Mouse (Mus musculus): ENCODE measurements around the gene E130308A19Rik. TPM values are rescaled to one million over a fixed set of nuclear protein-coding genes. Genes with fewer than 3 reads are reported as not detected.
A peak's percentile ranks its signal among the peaks of the same experiment; 100 is the strongest.

Gene E130308A19Rik
- polyA plus RNA-seq, 1 experiment: 3.9 TPM

GRCm38 (mm10) chr4:59739321-59739720, 113.3 kb downstream of the E130308A19Rik start:
- Histone ChIP-seq H3K27ac (ENCODE audit: insufficient read depth, low read depth, low read length) (no peak overlapping the region), H3K4me3 (ENCODE audit: insufficient read depth, low read length) (no peak overlapping the region), H3K4me1 (ENCODE audit: control insufficient read depth, insufficient read depth, low read length) (no peaks in the 10 kb centered on the region)
- TF ChIP-seq CTCF (IDR thresholded peaks at IDR 0.05; ENCODE audit: low read depth, low read length) (no peak), POLR2A (IDR thresholded peaks at IDR 0.05; ENCODE audit: borderline replicate concordance, low read depth, low read length) (no peak)

DNA sequence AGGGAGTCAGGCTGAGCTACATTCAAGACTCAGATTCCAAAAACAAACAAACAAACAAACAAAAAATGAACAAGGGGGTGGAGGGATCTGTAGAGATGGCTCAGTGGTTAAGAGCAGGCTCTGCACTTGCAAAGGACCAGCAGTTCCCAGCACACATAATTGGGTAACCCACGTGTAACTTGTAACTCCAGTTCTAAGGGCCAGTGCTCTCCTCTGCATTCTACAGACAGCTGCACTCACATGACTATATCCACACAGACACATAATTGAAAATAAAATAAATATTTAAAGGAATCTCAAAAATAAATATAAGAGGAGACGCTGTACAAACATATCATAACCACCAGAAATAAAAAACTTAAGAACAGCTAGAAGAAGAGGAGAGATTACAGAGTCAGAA, 113.9 kb downstream of the E130308A19Rik start:
- no peaks in the 10 kb centered on the region for H3K4me1 ChIP-seq (ENCODE audit: control insufficient read depth, insufficient read depth, low read length)
- no peak overlapping the region for H3K4me3 ChIP-seq (ENCODE audit: insufficient read depth, low read length)
- TF ChIP-seq POLR2A (IDR thresholded peaks at IDR 0.05; ENCODE audit: borderline replicate concordance, low read depth, low read length) (no peak), CTCF (IDR thresholded peaks at IDR 0.05; ENCODE audit: low read depth, low read length) (no peak)
- H3K27ac ChIP-seq (ENCODE audit: insufficient read depth, low read depth, low read length): no peak overlapping the region

- Histone ChIP-seq H3K4me1 (ENCODE audit: control insufficient read depth, insufficient read depth, low read length) (no peaks in the 10 kb centered on the region), H3K27ac (ENCODE audit: insufficient read depth, low read depth, low read length) (no peak overlapping the region), H3K4me3 (ENCODE audit: insufficient read depth, low read length) (no peak overlapping the region)
- TF ChIP-seq CTCF (IDR thresholded peaks at IDR 0.05; ENCODE audit: low read depth, low read length): no peak
- no peak for TF ChIP-seq POLR2A (IDR thresholded peaks at IDR 0.05; ENCODE audit: borderline replicate concordance, low read depth, low read length)
Measured at GRCm38 (mm10) chr4:59753491-59754140, 127.6 kb downstream of the E130308A19Rik start.

DNA sequence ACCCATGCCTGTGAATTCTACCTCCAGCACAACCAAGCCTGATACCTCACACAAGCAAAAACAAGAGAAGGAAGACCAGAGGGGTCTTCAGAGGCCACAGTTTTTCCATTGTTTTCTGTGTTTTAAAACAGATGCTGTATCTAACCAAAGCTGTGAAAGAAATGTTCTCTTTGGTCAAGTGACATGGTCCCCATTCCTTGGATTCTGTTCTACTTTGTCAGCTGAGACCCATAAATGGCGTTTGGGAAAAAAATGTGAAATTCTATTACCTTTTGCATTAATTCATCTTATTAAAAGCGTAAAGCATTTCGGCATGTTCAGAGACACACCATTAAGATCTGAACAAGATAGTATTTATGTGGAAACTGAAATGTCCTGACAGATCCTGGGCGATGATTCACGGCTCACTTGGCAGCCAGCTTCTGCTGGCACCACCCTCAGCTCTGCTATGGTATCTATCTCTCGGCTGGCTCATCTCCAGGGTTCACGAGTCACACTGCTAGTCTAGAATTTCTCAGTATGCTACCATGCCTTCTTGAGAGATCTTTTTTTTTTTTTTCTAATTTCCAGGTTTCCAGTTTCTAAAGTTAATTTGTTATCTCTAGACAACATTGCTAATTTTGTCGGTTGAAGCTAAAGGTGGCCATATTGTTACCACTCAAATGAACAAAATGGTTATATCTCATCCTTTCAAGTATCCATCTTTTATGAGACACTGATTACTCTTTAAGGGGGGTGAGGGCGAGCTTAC, 130.5 kb downstream of the E130308A19Rik start:
- no peak for TF ChIP-seq POLR2A (IDR thresholded peaks at IDR 0.05; ENCODE audit: borderline replicate concordance, low read depth, low read length)
- no peak for TF ChIP-seq CTCF (IDR thresholded peaks at IDR 0.05; ENCODE audit: low read depth, low read length)

DNA sequence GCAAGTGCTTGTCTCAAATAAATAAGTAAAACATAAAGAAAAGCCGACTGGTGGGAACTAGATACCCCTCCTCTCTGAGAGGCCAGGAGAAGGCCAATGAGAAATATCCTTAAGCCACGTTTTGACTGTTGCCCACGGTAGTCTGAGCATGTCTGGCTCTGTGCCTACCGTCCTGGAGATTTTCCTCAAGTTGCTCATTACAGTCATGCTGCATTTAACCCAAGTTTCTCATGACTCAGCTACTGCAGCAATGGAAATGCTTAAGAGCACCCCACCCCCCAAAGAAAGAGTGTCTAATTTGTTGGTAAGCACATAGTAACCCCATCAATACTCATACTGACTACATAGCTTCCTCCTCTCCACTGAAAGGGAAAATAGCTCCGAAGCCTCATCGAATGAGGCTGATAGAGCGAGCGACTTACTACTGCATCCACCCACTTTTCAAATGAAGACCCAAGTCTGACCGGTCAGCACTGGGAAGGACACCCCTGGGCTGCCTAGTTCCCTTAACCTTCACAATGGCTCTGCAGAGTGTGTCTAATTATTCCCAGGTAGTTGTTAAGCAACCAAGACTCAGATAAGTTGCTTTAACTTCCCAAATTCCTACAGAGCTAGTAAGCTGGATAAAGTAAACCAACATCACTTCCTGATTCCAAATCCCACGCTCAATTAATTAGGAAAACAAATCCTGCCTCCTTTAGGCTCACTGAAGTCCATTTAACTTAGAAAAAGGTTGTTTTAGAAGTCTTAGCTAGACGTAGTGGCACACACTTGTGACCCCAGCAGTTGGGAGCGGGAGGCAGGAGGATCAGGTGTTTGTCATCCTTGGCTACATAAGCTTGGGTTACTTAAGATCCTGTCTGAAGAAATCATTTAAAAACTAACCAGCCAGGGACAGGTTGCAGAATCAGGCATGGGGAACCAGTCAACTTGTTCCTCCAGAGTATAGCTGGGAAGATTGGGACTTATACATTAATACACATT, 131.7 kb downstream of the E130308A19Rik start:
- Histone ChIP-seq H3K27ac (ENCODE audit: insufficient read depth, low read depth, low read length) (no peak overlapping the region), H3K4me3 (ENCODE audit: insufficient read depth, low read length) (no peak overlapping the region), H3K4me1 (ENCODE audit: control insufficient read depth, insufficient read depth, low read length) (peaks cover 2% of the 10 kb centered on the region; the same call in 1 of the 2 replicates)
- TF ChIP-seq POLR2A (IDR thresholded peaks at IDR 0.05; ENCODE audit: borderline replicate concordance, low read depth, low read length) (no peak), CTCF (IDR thresholded peaks at IDR 0.05; ENCODE audit: low read depth, low read length) (no peak)

More for the DNA sequence above, 130.5 kb downstream of the E130308A19Rik start:
- Histone ChIP-seq H3K4me1 (ENCODE audit: control insufficient read depth, insufficient read depth, low read length) (peaks cover 2% of the 10 kb centered on the region; the same call in 1 of the 2 replicates), H3K27ac (ENCODE audit: insufficient read depth, low read depth, low read length) (no peak overlapping the region), H3K4me3 (ENCODE audit: insufficient read depth, low read length) (no peak overlapping the region)

DNA sequence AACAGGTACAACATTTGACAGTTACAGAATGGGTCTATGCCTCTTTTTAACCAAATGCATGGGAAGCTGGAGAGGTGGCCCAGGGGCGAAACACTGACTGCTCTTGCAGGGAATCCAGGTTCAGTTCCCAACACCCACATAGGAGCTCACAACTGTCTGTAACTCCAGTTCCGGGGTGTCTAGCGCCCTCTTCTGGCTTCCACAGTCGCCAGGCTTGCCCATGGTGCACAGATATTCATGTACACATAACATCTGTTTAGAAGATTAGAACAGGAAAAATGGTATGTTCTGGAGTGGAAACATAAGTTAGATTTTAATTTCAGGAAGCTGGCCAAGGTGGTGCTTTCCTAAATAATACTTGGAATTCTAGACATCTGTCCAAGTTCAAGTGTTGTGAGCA, 134.0 kb downstream of the E130308A19Rik start:
- Histone ChIP-seq H3K27ac (ENCODE audit: insufficient read depth, low read depth, low read length) (no peak overlapping the region), H3K4me1 (ENCODE audit: control insufficient read depth, insufficient read depth, low read length) (peaks cover 4% of the 10 kb centered on the region), H3K4me3 (ENCODE audit: insufficient read depth, low read length) (no peak overlapping the region)
- TF ChIP-seq CTCF (IDR thresholded peaks at IDR 0.05; ENCODE audit: low read depth, low read length) (peak; percentile 15; the same call in 1 of the 2 replicates), POLR2A (IDR thresholded peaks at IDR 0.05; ENCODE audit: borderline replicate concordance, low read depth, low read length) (no peak)

- Histone ChIP-seq H3K4me1 (ENCODE audit: control insufficient read depth, insufficient read depth, low read length) (peaks cover 6% of the 10 kb centered on the region), H3K27ac (ENCODE audit: insufficient read depth, low read depth, low read length) (no peak overlapping the region), H3K4me3 (ENCODE audit: insufficient read depth, low read length) (no peak overlapping the region)
- TF ChIP-seq POLR2A (IDR thresholded peaks at IDR 0.05; ENCODE audit: borderline replicate concordance, low read depth, low read length) (no peak), CTCF (IDR thresholded peaks at IDR 0.05; ENCODE audit: low read depth, low read length) (0 out of 2 replicates have a peak, but pooled peaks have one; percentile 9)
Measured at GRCm38 (mm10) chr4:59760636-59761364, 134.8 kb downstream of the E130308A19Rik start.

GRCm38 (mm10) chr4:59761365-59761729, 135.3 kb downstream of the E130308A19Rik start:
- H3K4me3 ChIP-seq (ENCODE audit: insufficient read depth, low read length): no peak overlapping the region
- peaks cover 6% of the 10 kb centered on the region for H3K4me1 ChIP-seq (ENCODE audit: control insufficient read depth, insufficient read depth, low read length)
- no peak overlapping the region for H3K27ac ChIP-seq (ENCODE audit: insufficient read depth, low read depth, low read length)
- TF ChIP-seq POLR2A (IDR thresholded peaks at IDR 0.05; ENCODE audit: borderline replicate concordance, low read depth, low read length): no peak
- no peak for TF ChIP-seq CTCF (IDR thresholded peaks at IDR 0.05; ENCODE audit: low read depth, low read length)

DNA sequence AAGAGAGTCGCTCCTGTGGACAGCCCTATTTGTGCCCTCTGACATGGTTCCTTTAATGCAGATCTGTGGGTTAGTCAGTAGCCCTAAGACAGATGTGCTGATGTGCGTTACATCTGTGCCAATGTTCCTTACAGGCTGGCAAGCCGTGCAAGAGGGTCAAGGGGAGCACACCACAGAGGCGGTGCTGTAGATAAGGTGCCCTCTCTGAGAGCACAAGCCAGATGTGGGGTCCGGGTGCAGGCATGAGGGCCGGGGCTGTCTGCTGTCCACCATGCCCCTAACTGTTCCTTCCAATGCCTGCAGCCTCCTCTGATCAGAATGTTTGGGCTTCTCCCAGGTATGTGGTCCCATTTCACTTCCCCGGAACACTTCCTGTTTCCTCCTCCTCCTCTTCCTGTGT, 138.9 kb downstream of the E130308A19Rik start:
- no peak overlapping the region for H3K4me3 ChIP-seq (ENCODE audit: insufficient read depth, low read length)
- no peak overlapping the region for H3K27ac ChIP-seq (ENCODE audit: insufficient read depth, low read depth, low read length)
- no peak for TF ChIP-seq CTCF (IDR thresholded peaks at IDR 0.05; ENCODE audit: low read depth, low read length)
- no peak for TF ChIP-seq POLR2A (IDR thresholded peaks at IDR 0.05; ENCODE audit: borderline replicate concordance, low read depth, low read length)
- peaks cover 10% of the 10 kb centered on the region for H3K4me1 ChIP-seq (ENCODE audit: control insufficient read depth, insufficient read depth, low read length)

All from bone marrow macrophage, adult 2 months (primary cell).